Mouse (Mus musculus): ENCODE data around the gene Saa2.

Gene Saa2

GRCm38 (mm10) chr7:46796779-46797178 lies 45.2 kb downstream of the Saa2 start:
- CTCF ChIA-PET = interaction anchor here in 1 of 4 experiments (1.3 kb wide), 1 partner anchor 28 kb away, joined by 6 read pairs; no protein-coding TSS in a partner anchor
- POLR2A ChIA-PET = interaction anchor here in 3 of 4 experiments (0.7 to 3.3 kb wide), 16 partner anchors 9 to 85 kb away, joined by 3 to 25 read pairs (median 5); no protein-coding TSS in a partner anchor

Data from embryonic stem cell, embryonic (primary cell).